Mouse (Mus musculus) erythroblast, embryonic 14.5 days (primary cell): ENCODE measurements at regions not wholly inside any gene's neighbourhood (a gene's known extent, or its start where the extent isn't known, plus 50 kb on each side); places are given as distances from the start of the nearest gene placed in this dataset.
"Not testable (repeated sequence)": the region's sequence is repeated elsewhere in the genome, so short reads cannot be mapped to it uniquely, and the experiment has no call there.

Source experiments
- H3K27me3 ChIP-seq: 2 replicates; pipeline ENCODE4 v1.6.1; 2012; ENCODE audit warnings: inconsistent platforms; ENCODE audit not compliant: control insufficient read depth
- H3K36me3 ChIP-seq: 2 replicates; pipeline ENCODE4 v1.6.1; 2012; ENCODE audit warnings: mild to moderate bottlenecking, inconsistent platforms; ENCODE audit not compliant: control insufficient read depth
- H3K4me1 ChIP-seq: 2 replicates; pipeline ENCODE4 v1.6.1; 2012; ENCODE audit warnings: inconsistent platforms; ENCODE audit not compliant: control insufficient read depth
- H3K4me3 ChIP-seq: replicated peaks from 2 replicates; pipeline ENCODE3; 2012; ENCODE audit warnings: moderate library complexity, mild to moderate bottlenecking, inconsistent platforms
- H3K9me3 ChIP-seq: 2 replicates; pipeline ENCODE4 v1.6.1; 2012; ENCODE audit warnings: low read length, inconsistent platforms, mixed read lengths; ENCODE audit not compliant: control insufficient read depth

- not testable (repeated sequence) for H3K4me3 ChIP-seq, H3K4me1 ChIP-seq, H3K36me3 ChIP-seq, H3K27me3 ChIP-seq, H3K9me3 ChIP-seq
Measured at GRCm38 (mm10) chr14:53729149-53729548, 524.8 kb downstream of the Dad1 start.

GRCm38 (mm10) chr14:53726914-53727313 lies 527.0 kb downstream of the Dad1 start:
- H3K9me3 ChIP-seq, H3K36me3 ChIP-seq, H3K27me3 ChIP-seq, H3K4me1 ChIP-seq, H3K4me3 ChIP-seq: not testable (repeated sequence)

GRCm38 (mm10) chr14:53723611-53724010 lies 530.3 kb downstream of the Dad1 start:
- H3K4me1 ChIP-seq, H3K4me3 ChIP-seq, H3K36me3 ChIP-seq, H3K9me3 ChIP-seq, H3K27me3 ChIP-seq: not testable (repeated sequence)

GRCm38 (mm10) chr14:53721901-53722300 lies 532.0 kb downstream of the Dad1 start:
- not testable (repeated sequence) for H3K4me3 ChIP-seq, H3K27me3 ChIP-seq, H3K36me3 ChIP-seq, H3K9me3 ChIP-seq, H3K4me1 ChIP-seq

GRCm38 (mm10) chr14:53709627-53710026 lies 544.3 kb downstream of the Dad1 start:
- not testable (repeated sequence) for H3K27me3 ChIP-seq, H3K36me3 ChIP-seq, H3K4me3 ChIP-seq, H3K4me1 ChIP-seq, H3K9me3 ChIP-seq

GRCm38 (mm10) chr14:53704351-53704750 lies 549.6 kb downstream of the Dad1 start:
- H3K36me3 ChIP-seq, H3K4me1 ChIP-seq, H3K9me3 ChIP-seq, H3K4me3 ChIP-seq, H3K27me3 ChIP-seq: not testable (repeated sequence)

- not testable (repeated sequence) for H3K27me3 ChIP-seq, H3K9me3 ChIP-seq, H3K4me3 ChIP-seq, H3K36me3 ChIP-seq, H3K4me1 ChIP-seq
Measured at GRCm38 (mm10) chr14:53703593-53703992, 550.3 kb downstream of the Dad1 start.

GRCm38 (mm10) chr14:53684100-53684499 lies 569.8 kb downstream of the Dad1 start:
- not testable (repeated sequence) for H3K4me1 ChIP-seq, H3K9me3 ChIP-seq, H3K4me3 ChIP-seq, H3K36me3 ChIP-seq, H3K27me3 ChIP-seq

- not testable (repeated sequence) for H3K4me3 ChIP-seq
Measured at GRCm38 (mm10) chr14:53683361-53684015, 570.4 kb downstream of the Dad1 start.

GRCm38 (mm10) chr14:53682679-53683078 lies 571.2 kb downstream of the Dad1 start:
- not testable (repeated sequence) for H3K27me3 ChIP-seq, H3K4me3 ChIP-seq, H3K36me3 ChIP-seq, H3K9me3 ChIP-seq, H3K4me1 ChIP-seq

More at GRCm38 (mm10) chr14:53683361-53684015, 570.4 kb downstream of the Dad1 start:
- not testable (repeated sequence) for H3K4me1 ChIP-seq, H3K9me3 ChIP-seq, H3K27me3 ChIP-seq, H3K36me3 ChIP-seq

GRCm38 (mm10) chr14:53681320-53681719 lies 572.6 kb downstream of the Dad1 start:
- H3K4me3 ChIP-seq, H3K9me3 ChIP-seq, H3K36me3 ChIP-seq, H3K4me1 ChIP-seq, H3K27me3 ChIP-seq: not testable (repeated sequence)

GRCm38 (mm10) chr14:53665681-53666080 lies 588.2 kb downstream of the Dad1 start:
- H3K36me3 ChIP-seq, H3K9me3 ChIP-seq, H3K27me3 ChIP-seq, H3K4me1 ChIP-seq, H3K4me3 ChIP-seq: not testable (repeated sequence)

GRCm38 (mm10) chr14:53662700-53663355 lies 591.1 kb downstream of the Dad1 start:
- not testable (repeated sequence) for H3K27me3 ChIP-seq, H3K4me3 ChIP-seq, H3K9me3 ChIP-seq, H3K36me3 ChIP-seq, H3K4me1 ChIP-seq

GRCm38 (mm10) chr14:53654669-53655068 lies 599.2 kb downstream of the Dad1 start:
- not testable (repeated sequence) for H3K4me1 ChIP-seq, H3K9me3 ChIP-seq

GRCm38 (mm10) chr14:53651061-53651460 lies 602.8 kb downstream of the Dad1 start:
- not testable (repeated sequence) for H3K27me3 ChIP-seq, H3K9me3 ChIP-seq, H3K4me3 ChIP-seq, H3K4me1 ChIP-seq, H3K36me3 ChIP-seq

More at GRCm38 (mm10) chr14:53654669-53655068, 599.2 kb downstream of the Dad1 start:
- H3K4me3 ChIP-seq, H3K27me3 ChIP-seq, H3K36me3 ChIP-seq: not testable (repeated sequence)
